Mouse (Mus musculus): ENCODE results near the gene Itgam.
"Not testable (repeated sequence)": the region's sequence is repeated elsewhere in the genome, so short reads cannot be mapped to it uniquely, and the experiment has no call there.

The Itgam gene

DNA sequence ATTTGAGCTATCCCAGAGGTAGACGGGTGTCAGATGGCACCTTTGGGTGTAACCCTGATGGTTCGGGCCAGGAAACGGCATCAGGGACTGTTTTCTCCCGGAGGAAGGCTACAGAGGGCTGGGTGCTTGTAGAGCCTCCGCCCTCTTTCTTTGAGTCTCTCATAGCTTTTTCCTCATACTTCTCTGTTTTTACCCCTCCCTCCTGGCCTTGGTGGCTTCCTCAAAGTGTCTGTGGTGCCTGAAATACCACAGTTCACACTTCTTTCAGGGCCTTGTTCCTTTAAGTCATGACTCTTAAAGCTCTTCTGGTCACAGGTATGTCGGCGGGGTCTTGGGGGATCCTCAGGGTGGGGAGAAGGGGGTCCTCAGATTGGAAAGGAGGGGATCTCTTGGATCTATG lies at the start of gene Itgam, which contains the start of gene Gm49368:
Gene Itgam (plus strand): TSS at position 185 of the 400 bp plus-strand sequence.
Gene Gm49368 (plus strand): TSS at position 228 of the 400 bp plus-strand sequence.
- DNase-seq (ENCODE audit: low spot score), result no peak

DNA sequence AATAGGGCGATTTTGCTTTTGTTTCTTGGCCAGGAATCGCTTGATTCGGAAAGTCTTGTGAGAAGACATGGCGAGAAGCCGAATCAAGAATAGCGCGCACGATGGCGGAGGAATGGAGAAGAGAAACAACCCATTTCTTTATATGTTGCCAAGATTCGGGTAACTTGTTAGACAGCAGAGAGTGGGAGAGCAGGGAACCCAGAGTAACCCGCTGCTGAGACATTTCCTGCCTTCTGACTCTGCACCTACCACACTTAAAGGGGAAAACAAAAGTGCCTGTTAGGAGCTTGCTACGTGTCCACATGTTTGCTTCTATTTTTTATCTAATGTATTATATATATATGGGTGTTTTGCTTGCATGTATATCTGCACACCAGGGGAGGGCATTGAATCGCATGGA lies 49.3 kb upstream of the Itgam start:
- no peak for DNase-seq (ENCODE audit: low spot score)

DNA sequence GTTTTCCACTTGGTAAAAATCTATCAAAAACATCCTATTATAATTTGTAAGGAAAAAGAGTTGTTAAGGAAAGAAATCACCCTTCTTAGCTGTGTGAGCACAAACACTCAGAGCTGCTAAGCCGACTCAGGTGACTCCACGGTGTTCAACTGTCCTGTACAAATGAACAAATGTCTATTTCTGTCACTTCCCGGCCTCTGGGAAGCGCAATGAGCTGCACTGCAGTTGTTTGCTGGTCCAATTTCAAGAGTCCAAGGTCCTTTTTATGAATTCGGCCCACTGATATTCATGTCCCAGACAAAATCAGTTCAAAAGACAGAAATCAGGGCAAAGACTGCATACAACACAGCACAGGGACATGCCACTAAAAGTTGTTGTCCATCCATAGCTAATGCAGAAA lies 46.3 kb upstream of the Itgam start:
- not testable (repeated sequence) for DNase-seq (ENCODE audit: low spot score)

DNA sequence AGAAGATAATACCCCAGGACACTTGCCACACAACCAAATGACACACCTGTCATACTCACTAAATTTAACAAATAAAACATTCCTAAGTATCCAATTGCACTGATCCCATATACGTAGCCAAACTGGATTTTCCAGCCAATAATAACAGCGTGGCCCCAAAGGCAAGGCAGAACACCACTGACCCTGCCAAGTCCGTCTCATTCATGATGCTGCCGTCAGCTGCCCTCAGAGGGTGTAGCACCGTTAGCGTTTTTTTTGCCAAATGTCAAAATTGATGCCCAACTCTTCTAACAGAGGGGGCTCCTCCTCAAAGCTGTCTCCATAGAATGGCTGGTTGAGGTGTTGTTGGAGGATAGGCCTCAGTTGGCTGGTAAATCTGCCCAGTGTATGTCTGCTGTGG lies 45.8 kb upstream of the Itgam start:
- DNase-seq (ENCODE audit: low spot score), result no peak

DNA sequence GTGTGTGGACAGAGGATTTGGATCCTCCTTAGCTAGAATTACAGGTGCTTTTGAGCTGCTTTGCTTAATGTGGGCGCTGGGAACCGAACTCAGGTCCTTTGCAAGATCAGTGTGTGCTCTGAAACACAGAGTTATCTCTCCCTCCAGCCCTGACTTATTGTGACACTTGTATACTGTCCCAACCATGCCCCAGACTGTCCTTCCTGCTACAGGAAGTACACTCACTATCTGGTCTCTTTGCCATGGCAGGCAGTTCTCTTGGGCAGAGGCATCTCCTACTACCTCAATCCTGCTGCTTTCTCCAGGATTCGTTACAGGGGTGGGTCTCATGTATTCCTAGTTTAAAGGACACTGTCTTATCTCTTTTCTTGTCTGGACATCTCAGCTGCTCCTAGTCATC lies 44.2 kb upstream of the Itgam start:
- no peak for DNase-seq (ENCODE audit: low spot score)

DNA sequence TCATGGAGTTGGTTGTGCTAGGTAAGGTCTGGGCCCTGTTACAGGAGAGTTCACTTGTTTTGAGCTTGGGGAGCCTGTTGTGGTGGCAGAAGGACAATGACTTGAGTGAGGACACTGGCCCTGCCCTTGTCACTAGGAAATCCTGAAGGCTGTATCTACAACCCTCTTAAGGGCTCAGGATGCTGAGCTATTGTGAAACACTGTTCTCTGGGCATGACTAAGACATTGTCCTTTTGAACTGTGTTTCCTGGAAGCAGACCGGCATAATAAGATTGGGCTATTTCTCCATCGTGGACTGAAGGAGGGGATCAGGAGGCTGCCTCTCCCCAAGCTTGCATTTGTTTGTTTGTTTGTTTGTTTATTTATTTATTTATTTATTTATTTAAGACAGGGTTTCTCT lies 43.3 kb upstream of the Itgam start:
- DNase-seq (ENCODE audit: low spot score), result no peak

DNA sequence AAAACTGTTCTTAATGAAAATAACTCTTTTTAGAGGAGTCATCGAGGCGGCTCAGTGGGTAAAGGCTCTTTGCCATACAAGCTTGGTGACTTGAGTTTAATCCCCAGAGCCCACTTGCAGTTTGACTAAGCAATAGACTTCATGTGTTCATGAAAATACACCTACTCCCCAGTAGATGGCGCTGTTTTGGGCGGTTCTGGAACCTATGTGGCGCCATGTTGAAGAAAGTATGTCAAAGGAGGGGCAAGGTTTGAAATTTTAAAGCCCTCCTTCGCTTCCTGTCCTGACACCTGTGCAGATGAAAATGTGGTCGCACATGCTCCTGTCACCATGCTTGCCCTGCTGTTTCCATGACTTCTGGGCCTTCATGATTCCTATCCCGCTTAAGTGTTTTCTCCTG lies 39.5 kb upstream of the Itgam start:
- DNase-seq (ENCODE audit: low spot score), result no peak

DNA sequence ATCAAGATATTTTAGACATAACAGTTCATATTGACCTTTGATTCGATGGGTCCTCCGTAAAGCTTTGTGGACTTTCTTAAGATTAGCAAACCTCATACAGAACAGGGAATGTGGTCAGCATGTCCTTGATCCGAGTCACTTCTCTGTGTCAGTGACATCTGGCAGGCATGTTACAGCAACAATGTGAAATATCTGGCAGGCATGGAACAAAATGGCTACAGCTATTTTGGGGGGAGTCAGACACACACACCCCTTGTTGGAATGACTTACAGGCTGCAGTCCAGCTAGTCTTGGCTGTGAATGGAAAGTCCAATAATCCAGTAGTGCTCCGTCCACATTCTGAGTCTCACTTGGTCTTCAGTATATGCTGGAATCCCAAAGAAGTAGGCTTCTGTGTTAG lies 38.9 kb upstream of the Itgam start:
- DNase-seq (ENCODE audit: low spot score), result no peak

DNA sequence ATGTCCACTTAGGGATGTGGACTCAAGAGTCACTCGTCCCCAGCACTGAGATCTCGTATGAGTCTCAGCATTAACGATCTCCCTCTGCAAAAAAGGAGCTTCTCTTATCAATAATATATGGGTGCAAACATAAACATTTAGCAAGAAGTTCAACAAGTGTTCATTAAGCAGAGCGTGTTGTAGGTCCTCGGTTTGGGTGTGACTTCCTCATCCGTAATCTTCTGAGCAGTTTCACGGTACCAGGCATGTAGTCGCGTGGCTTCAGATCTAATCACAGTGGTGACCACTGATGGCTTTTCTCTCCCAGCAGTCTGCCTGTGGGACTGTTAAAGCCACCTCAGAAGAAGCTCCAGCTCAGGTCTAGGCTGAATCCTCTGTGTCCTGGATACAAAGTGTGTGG lies 38.1 kb upstream of the Itgam start:
- no peak for DNase-seq (ENCODE audit: low spot score)

DNA sequence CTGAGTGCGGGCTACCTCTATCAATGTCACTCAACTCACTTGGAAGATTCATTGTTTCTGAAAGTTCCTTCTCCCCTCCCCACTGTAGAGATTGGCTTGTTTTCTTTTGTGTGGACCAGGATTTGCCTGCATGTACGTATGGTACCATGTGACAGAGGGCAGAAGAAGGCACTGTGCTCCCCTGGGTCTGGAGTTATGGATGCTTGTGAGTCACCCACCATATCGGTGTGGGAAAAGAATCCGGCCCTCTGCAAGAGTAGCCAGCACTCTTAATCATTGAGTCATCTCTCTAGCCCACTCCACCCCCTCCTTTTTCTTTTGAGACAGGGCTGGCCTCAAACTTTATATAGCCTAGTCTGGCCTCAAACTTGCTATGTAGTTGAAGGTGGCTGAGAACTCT lies 37.5 kb upstream of the Itgam start:
- no peak for DNase-seq (ENCODE audit: low spot score)

DNA sequence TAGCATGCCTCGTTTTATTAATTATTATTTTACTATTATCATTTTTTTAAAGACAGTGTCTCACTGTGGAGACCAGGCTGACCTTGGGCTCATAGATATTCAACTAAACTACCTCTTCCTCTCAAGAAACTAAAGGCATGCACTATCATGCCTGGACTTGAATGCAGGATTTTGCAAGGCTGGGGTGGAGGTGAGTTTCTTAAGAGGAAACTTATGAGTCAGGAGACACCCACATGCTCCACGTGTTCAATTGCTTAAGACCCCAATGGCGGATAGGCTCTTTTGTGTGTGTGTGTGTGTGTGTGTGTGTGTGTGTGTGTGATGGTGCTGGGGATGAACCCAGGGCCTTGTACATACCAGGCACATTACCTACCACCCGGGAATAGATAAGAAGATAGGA lies 37.1 kb upstream of the Itgam start:
- DNase-seq (ENCODE audit: low spot score), result no peak

DNA sequence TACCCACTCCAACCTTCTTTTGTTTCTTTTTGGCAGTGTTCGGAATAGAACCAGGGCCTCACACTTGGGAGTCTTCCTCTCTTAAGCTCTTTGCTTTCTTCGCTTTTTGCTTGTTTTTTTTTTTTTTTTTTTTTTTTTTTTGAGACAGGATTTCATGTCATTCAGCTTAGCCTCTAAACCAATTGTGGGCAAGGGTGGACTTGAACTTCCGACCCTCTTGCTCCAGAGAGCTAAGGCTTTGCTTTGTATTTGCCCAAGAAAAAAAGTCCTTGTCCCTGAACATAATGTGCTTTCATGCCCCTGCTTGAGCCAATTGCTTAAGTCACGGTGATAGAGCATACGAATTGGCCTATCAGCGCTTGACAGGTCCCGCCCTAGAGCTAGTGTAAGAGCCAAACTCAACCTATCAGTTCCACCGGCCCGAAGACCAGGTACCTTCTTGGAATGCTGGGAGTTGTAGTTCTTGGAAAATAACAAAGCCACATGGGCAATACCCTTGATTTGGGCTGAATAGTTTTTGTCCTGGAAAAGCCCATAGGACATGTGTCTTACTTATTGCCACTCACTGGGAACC lies 30.9 kb upstream of the Itgam start:
- DNase-seq (ENCODE audit: low spot score), result peak; percentile 26

DNA sequence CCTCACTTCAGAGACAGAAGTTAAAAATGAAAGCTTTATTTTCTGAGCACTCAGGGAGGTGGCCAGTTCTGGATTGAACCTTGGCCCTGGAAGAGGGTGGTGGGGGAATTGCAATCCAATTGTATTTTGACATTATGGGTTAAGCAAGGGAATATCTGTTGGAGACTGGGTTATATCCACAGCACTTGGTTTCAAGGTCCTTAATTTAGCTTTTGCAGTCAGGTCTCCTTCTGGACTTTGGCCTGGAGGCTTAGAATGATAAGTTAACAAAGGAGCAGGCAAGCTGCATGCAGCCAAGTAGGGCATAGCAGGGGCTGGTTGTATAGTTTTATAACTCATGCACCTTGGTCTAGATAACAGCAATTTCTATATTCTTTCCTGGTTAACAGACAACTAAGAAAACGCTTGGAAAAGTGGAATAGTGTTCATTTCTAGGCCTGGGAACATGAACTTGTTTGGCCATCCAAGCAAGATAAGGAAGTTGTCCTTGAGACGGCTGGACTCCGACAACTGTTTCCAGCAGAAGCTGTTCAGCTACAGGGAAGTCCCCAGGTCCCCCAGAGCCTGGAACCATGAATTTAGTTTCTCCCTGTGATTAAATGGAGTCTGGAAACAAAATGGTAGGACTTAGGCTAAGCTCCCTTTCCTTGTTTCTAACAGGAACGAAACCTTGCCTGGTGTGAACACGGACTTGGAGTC lies 30.0 kb upstream of the Itgam start:
- no peak for DNase-seq (ENCODE audit: low spot score)

DNA sequence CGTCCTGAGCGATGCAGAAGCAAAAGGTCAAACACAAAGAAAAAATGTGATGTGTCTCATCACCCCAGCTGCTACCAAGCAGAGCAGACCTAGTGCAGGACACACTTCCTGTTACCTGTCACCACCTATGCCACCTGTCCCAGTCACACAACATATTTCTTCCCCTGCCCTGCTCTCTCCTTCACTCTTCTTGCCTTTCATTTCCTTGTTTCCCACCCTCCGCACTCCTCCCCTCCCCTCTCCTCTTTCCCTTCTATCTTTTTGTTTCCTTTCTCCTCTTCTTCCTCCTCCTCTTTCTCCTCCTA lies 29.5 kb upstream of the Itgam start:
- no peak for DNase-seq (ENCODE audit: low spot score)

DNA sequence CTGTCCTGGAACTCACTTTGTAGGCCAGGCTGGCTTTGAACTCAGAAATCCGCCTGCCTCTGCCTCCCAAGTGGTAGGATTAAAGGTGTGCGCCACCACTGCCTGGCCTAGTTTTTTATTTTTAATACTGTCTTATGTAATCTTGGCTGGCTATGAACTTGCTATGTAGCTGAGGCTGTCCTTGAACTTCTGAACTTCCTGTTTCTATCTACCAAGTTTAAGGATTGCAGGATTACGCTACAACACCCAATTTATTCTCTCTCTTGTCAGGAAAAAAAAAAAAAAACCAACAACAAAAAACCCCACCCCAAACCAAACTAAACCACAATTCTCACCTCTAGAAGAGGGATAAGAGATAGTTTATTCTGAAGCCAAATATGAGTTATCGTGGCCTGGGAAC lies 28.8 kb upstream of the Itgam start:
- DNase-seq (ENCODE audit: low spot score), result no peak

DNA sequence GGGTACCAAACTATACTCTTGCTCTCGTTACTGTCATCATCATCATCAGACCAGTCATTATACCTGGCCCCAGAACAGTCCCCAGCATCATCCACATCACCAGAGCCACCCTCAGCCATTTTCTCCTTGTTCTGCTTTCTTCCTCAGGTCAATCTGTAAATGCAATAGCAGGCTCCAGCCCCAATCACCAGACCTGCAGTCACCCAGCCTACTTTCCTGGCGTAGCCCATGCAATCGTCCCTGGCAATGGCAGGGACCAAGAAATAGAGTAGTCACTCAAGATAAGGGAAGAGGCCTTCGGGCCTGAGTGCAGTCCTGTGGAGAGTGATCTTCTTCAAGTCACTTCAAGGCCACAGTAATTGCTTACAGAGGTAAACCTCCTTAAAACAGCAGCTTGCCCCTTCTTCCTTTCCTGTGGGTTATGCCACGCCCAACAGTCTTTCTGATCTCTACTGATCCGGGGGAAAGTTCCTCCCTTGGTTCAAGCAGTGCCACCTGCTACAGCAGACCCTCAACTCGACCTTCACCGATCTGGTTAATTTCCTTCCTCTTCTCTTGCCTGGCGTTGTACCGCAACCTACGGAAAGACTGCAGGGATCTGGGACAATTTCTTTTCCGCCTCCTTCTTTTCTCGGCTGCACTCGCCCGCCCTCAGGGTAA lies 20.1 kb upstream of the Itgam start:
- DNase-seq (ENCODE audit: low spot score), result not testable (repeated sequence)

DNA sequence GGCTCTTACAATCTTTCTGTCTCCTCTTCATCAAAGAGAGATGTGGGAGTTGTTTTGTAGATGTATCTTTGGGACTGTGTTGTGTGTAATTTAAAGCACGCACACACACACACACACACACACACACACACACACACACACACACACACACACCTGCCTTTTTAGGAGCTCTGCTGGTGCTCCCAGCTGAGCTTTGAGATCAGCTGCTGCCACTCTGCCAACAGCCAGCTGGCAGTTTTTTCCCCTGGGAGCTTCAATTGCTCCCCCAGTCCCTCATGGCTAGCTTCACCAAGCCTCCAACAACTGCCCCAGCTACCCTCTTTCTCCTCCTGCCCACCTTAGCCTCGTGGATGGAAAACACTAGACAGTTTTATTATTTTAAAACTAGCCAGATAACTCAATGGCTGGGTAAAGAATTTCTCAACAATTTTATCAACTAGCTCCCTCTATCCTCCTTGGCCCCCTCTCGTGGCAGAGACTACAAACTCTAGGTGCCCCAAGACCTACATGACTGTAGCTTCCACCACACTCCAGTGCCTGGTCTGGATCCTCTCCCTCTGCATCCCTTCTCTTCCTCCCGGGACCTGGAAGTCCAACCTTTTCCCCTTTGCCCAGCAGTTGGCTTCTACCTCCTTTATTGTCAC lies 18.2 kb upstream of the Itgam start:
- no peak for DNase-seq (ENCODE audit: low spot score)

DNA sequence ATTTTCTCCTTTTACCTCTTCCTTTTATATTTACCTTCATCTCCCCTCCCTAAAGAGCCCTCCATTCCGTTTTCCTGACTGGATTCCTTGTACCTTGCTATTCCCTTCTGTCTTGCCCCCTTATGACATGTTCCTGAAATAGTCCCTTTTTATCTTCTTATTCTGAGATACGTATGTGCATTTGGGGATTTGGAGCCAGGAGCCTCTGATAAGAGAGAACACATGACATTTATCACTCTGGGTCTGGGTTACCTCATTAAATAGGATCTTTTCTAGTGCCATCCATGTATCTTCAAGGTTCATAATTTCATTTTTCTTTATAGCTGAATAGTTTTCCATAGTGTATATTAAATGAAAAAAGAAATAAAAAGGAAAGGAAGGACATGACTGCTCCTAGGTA lies 16.8 kb upstream of the Itgam start:
- DNase-seq (ENCODE audit: low spot score), result no peak

DNA sequence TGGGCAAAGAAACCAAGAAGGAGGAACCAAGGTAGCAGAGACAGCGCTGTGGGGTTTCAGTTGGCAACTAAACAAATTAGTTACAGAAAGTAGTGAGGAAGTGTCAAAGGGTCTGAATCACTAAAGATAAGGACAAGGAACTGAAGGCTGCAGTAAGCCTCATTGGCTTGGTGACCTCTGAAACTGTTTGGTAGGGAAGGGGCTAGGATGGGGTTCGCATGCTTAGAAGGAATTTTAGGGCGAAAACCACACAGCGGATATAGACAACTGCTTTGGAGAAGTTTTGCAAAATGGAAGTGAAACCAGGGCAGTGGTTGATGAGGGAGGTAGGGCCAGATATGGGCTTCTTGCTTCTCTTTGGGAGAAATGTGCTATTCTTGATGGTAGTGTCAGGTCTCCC lies 13.6 kb upstream of the Itgam start:
- no peak for DNase-seq (ENCODE audit: low spot score)

DNA sequence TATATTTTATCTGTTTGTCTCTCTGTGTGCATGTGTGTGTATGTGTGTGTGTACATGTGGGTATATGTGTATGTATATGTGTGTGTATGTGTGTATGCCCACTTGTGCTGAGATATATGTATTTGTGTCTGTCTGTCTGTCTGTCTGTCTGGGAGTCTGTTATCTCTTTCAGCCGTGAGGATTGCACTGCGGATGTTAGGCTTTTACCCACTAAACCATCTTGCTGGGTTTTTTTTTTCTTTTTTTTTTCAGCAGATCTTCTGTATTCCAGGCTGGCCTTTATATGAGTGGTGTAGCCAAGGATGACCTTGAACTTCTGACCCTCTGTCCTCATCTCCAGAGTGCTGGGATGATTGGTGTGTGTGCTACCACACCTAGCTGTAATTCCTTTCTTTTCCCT lies 13.2 kb upstream of the Itgam start:
- DNase-seq (ENCODE audit: low spot score), result no peak

DNA sequence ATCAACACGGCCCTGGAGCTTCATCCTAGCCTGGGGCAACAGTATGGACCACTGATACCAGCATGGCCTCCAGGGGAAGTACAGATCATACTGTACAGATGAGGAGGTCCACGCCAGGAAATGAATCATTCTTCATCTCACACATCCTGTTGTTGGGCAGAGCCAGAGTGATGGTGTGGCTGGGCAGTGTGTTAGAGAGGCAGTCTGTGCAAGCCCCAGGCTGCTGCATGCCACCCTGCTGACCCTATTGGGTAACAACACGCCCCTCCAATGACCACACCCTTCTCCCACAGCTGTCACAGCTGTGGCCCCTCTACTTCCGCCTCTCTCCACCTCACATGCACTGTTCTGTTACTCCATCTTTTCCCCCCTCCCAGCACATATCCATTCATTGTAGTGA lies 11.7 kb upstream of the Itgam start:
- DNase-seq (ENCODE audit: low spot score), result no peak

DNA sequence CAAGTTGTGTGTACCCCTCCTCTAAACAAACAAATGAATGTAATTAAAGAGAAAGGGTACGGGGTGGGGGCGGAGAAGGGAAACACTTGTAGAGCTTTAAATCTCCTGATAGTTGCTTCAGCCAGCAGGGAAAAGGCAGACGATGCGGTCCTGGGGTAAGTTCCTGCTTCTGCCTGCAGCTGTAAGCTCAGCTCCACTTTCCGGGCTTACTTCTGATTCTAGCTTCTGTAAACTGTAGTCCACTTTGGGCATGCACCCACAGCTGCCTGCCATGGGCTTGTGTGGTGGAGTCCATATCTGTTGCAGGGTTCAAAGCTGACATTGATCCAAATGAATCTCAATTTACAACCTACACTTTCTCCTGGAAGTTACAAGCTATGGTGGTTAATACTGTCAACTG lies 9.4 kb upstream of the Itgam start:
- no peak for DNase-seq (ENCODE audit: low spot score)

DNA sequence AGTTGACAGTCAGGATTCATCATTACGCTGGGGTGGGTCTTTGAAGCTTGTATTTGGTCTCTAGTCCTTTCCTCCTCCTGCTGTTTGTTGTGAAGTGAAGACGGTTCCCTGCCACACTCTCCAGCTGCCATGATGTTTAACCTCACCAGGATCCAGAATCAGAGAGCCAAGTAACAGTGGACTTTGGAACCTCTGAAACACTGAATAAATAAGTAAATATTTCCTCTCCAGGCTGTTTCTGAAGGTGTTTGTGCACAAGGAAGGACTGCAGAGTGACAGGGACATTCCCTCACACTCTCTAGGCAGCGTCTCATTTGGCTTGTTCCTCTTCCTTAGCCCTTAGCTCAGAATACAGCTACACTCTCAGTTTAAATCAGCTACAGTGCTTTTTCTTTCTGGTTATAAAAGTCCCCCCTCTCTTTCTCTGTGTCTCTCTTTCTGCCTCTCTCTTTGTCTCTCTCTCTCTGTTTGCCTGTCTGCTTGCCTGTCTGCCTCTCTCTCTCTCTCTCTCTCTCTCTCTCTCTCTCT lies 5.5 kb upstream of the Itgam start:
- DNase-seq (ENCODE audit: low spot score), result no peak
